8 mouse cellular contexts compared by ENCODE assay signal in the genomic region with DNA sequence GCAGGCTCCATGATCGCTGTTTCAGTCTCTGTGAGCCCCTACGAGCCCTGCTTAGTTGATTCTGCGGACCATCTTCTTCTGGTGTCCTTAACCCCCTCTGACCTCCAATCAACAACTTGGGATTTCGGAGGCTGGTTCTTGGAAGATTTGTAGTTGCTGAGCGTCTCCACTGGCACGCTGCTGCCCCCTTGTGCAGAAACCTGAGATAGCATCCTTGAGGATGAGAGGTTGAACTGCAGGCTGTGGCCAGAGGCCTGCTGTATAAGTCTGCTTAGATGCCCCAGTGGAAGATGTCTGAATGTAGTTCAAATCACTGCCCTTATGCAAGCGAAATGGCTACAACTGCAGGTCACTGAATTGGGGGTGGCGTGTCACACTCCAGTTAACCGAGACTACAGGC. TPM values are rescaled to one million over a fixed set of nuclear protein-coding genes. Genes with fewer than 3 reads are reported as not detected.
DNase-seq lines count a peak whose midpoint lies in the region; ATAC-seq lines count a peak whose summit lies in the region.

No protein-coding gene starts in this region.

- H3K36me3 ChIP-seq in hindbrain, embryonic 12.5 days = no peaks in the 10 kb centered on the region
- no peaks in the 10 kb centered on the region for H3K36me3 ChIP-seq in megakaryocyte, embryonic 14.5 days (replicated peaks; ENCODE audit: low read length)

- H3K4me1 ChIP-seq in hindbrain, embryonic 12.5 days = peaks cover 14% of the 10 kb centered on the region
- peaks cover 48% of the 10 kb centered on the region for H3K4me1 ChIP-seq in megakaryocyte, embryonic 14.5 days

- WGBS in hindbrain, embryonic 12.5 days = 16% methylated on average over 9 of the region's 9 CpGs

- H3K9ac ChIP-seq in hindbrain, embryonic 12.5 days = no peak overlapping the region

- H3K27ac ChIP-seq in hindbrain, embryonic 12.5 days = no peak overlapping the region

- no peaks in the 10 kb centered on the region for H3K9me3 ChIP-seq in hindbrain, embryonic 12.5 days (replicated peaks)
- no peaks in the 10 kb centered on the region for H3K9me3 ChIP-seq in megakaryocyte, embryonic 14.5 days

- DNase-seq in R1 (ENCODE audit: low read depth, low spot score) = peak; percentile 91
- peak; percentile 91 for DNase-seq in cerebellum, adult 8-10 months
- DNase-seq in frontal cortex, postnatal 14 days (ENCODE audit: low spot score in 2 of 2) = peak; percentile 67 to 91
- peak; percentile 83 to 87 for DNase-seq in layer of hippocampus, postnatal 36 days
- DNase-seq in right cerebral cortex, postnatal 25 days = peak; percentile 83
- DNase-seq in urinary bladder, postnatal 36 days (ENCODE audit: low spot score in 2 of 2) = peak; percentile 82 to 84

- no peaks in the 10 kb centered on the region for H3K27me3 ChIP-seq in hindbrain, embryonic 12.5 days
- peaks cover 6% of the 10 kb centered on the region for H3K27me3 ChIP-seq in megakaryocyte, embryonic 14.5 days (replicated peaks)

- H3K4me2 ChIP-seq in hindbrain, embryonic 12.5 days (replicated peaks) = 0 out of 2 replicates have a peak overlapping the region, but pooled peaks have one; percentile 9

- no peak overlapping the region for H3K4me3 ChIP-seq in hindbrain, embryonic 12.5 days
- peak overlapping the region; percentile 69 for H3K4me3 ChIP-seq in megakaryocyte, embryonic 14.5 days (replicated peaks)

- 0 out of 2 replicates have a peak, but pooled peaks have one; percentile 26 for ATAC-seq in hindbrain, embryonic 12.5 days (ENCODE audit: low FRiP score)

RNA-seq across cellular contexts. Expression of gene Haao, which starts 2.7 kb away (rescaled TPM):
- 0.30 TPM in 1 of 2 replicates, not detected in the other for polyA plus RNA-seq in hindbrain, embryonic 12.5 days (2016; fragmentation: Nextera tagmentation; extraction: Ambion mirVana)
- not detected for total RNA-seq in layer of hippocampus, postnatal 36 days (2021)
- polyA plus RNA-seq in megakaryocyte, embryonic 14.5 days (2012; ENCODE audit: insufficient read depth, low replicate concordance) = 1.9 TPM in 1 of 2 replicates, not detected in the other
